Mouse (Mus musculus) left cerebral cortex, adult 2 months (tissue): ENCODE results near the gene Nap1l1. TPM values are rescaled to one million over a fixed set of nuclear protein-coding genes. Genes with fewer than 3 reads are reported as not detected.

ENCODE experiments used
- DNase-seq, 2 experiments: peaks; one replicate each; pipeline ENCODE4 v3.0.0; 2021 to 2022; ENCODE audit warnings: low spot score in 2 of 2, mixed read lengths in 1 of 2; ENCODE audit errors: extremely low spot score in 1 of 2
- H3K27ac ChIP-seq: fragments of 200-600 bp; 2 replicates; pipeline ENCODE4 v1.8.1; 2022
- H3K4me3 ChIP-seq: fragments of 200-600 bp; 2 replicates; pipeline ENCODE4 v1.8.1; 2022
- CTCF ChIP-seq: fragments of 200-600 bp; IDR thresholded peaks from 2 replicates; pipeline ENCODE4 v1.8.1; 2022; ENCODE audit warnings: antibody characterized with exemption, mild to moderate bottlenecking, moderate library complexity
- intact Hi-C: fragments of 180-260 bp; cut with DNase I; formaldehyde crosslinking; loops from one replicate; pipeline ENCODE4 v1.15.1; 2025
- total RNA-seq, 2 experiments: library from RNA; stranded (reverse); gene quantifications; 2 replicates each; pipeline ENCODE4 v1.2.3; 2021

Gene Nap1l1
- total RNA-seq, 2 experiments from 2014 or later, result 217 to 237 TPM

DNA sequence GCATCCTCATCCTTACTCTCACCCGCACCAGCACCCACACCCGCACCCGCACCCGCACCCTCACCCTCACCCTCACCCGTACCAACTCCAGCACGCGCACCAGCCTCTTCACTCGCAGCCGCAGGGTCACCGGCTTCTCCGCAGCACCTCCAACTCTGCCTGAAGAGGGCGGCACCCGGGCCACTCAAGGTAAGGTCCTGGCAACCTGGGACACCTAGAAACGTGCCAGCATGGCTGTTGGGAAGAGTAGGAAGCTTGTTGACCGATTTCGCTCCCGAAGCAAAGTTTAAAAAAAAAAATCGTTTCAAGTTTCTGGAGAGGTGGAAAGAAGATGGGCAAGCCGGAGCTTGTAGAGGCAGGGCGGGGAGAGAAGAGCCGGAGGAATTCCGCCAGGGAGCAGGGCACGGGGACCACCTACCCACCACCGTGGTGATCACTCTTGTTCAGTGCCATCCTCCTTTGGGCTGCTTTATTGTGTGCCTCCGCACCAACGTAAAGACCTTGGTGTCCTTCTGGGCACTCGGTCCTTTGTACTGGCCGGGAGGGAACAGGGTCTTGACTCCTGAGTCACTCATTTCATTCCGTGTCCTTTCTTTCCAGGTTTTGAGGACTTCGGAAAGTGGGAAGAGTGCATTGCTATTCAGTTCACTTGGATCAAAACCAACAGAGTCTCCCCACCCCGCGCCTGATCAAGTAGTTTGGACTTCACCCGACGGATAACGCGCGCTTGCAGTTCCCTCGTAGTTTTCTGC lies 34.6 kb downstream of the Nap1l1 start:
- peak; percentile 61 to 71 for DNase-seq
- intact Hi-C loops, result loop anchor here (2.0 to 10.0 kb wide), 6 partner anchors 35 to 657 kb away; partner anchors contain the start of genes Caps2 and Glipr1l3
- H3K27ac ChIP-seq, result peak overlapping the region; percentile 85
- TF ChIP-seq CTCF, result peak; percentile 34
- peak overlapping the region; percentile 80 for H3K4me3 ChIP-seq

DNA sequence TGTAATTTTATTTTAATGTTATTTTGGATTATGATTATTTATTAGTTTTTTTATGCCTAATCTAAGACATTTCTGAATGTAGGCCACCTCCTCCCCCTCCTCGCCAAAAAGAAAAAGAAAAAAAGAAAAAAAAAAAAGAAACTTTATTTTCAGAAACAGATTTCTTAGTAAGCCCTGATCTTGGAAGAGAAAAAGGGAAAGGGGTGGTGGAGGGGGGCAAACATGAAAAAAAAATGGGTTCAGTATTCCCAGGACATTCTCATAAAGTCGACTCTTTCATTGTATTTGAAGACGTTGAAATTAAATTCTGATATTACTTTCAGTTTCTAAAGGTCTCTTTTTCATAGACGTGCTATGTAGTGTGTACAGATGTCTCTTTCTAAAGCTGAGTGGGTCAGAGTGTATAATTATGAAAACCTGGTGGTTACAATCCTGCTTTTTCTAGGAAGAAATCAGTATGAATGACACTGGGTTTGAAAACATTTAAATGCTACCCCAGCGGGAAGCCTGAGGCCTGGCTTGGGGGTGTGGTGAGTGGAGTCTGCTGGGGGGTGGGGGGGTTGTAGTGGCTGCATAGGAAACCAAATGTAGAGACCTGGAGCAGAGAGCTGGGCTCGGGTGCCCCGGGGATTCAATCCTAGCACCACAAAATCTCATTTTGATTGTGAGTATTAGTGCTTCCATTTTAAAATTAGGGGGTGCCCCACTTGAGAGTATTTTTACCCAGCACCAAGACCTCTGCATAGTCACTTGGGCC lies 35.5 kb downstream of the Nap1l1 start:
- Histone ChIP-seq H3K27ac (peak overlapping the region; percentile 85), H3K4me3 (peak overlapping the region; percentile 80)
- no peak for DNase-seq
- TF ChIP-seq CTCF, result no peak
- intact Hi-C loops, result loop anchor here (5.0 to 10.0 kb wide), 3 partner anchors 149 to 656 kb away; partner anchors contain the start of genes Caps2 and Glipr1l3

DNA sequence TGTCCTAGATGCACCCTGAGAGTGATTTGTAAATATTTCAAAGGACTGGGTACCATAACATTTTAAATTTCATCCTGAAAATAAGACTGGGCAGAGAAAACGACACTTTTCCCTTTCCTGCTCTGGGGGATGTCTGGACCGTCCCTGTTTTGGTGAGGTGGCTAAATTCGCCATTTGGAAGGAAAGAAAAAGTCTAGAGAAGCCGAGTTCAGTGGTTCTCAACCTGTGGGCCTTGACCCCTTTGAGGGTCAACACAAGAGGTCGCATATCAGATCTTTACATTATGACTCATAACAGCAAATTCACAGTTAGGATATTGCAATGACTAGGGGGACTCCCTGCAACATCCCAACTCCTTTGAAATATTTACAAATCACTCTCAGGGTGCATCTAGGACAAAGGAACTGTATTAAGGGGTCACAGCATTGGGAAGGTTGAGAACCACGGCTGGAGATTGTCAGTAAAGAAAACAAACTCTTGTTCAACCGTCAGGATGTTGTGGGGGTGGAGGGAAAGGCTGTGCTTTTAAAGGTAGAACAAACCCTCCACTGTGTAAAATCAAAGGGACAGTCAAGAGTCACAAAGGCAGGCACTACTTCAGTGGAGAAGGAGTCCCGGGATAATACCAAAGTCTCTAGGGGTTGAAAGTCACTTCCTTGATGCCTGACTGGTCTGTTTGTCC lies 36.2 kb downstream of the Nap1l1 start:
- no peak for DNase-seq
- peak overlapping the region; percentile 80 for H3K4me3 ChIP-seq
- TF ChIP-seq CTCF, result no peak
- intact Hi-C loops, result loop anchor here (5.0 to 10.0 kb wide), 3 partner anchors 148 to 656 kb away; partner anchors contain the start of genes Caps2 and Glipr1l3
- H3K27ac ChIP-seq, result peak overlapping the region; percentile 50; the same call in 1 of the 2 replicates

DNA sequence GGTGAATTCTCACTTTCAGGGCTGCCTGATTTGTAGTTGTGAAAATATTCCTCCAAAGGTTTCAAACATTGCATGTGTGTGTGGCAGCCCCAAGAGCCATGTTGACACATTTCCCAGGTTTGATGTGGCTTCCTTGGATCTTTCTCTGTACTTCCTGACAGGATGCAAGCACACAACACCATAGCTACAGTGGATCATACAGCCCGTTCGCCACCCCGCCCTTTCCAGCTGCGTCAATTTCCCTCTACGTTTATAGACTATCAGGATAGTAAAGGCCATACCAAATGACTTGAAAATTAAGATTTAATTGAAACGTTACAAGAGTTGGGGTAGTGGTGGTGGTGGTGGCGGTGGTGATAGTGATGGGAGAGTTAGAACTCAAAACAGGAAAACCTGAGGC lies 37.0 kb downstream of the Nap1l1 start:
- intact Hi-C loops, result loop anchor here (5.0 to 10.0 kb wide), 3 partner anchors 147 to 655 kb away; partner anchors contain the start of genes Caps2 and Glipr1l3
- no peak for DNase-seq
- no peak for TF ChIP-seq CTCF
- H3K4me3 ChIP-seq, result no peak overlapping the region
- no peak overlapping the region for H3K27ac ChIP-seq

DNA sequence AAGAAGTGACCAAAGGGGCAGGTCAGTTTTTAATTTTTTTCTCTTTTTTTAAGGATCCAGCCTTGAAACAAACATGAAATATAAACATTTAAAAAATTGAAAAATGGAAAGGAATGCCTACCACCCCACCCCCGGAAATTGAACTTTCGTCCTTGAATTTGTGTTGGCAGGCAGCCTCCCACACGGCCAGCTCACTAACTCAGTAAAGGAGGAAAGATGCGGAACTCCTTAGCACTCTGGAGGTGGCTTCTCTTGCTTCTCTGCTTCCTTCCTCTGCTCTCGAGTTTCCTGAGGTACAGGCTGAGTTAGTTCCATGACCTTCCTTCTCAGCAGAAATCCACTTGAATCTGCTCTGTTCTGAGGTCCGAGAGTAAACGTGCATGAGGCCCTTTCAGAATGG lies 37.8 kb downstream of the Nap1l1 start:
- TF ChIP-seq CTCF, result no peak
- H3K27ac ChIP-seq, result no peak overlapping the region
- no peak overlapping the region for H3K4me3 ChIP-seq
- DNase-seq, result no peak
- intact Hi-C loops, result no loop called here

DNA sequence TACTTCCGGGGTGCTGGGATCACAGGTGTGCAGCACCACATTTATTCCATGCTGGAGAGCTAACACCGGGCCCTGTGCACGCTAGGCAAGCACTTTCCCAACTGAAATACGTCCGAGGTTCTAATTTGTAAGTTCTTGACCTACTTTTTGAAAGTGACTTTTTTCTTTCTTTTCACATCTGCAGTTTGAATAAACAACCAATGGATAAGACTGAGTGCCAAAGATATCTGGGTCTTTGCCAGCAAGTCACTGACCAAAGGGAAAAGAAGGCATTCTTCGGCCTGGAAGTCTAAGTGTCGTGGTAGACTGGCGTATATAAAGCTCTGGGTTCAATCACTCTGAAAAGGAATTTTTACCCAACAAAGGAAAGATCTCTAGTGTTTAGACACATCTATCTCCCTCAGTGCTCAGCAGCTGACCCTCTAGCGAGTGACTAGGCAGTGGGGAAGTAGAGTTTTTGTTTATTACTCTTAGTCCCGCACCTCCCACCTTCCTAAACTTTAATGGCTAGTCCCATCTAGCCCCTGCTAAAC lies 39.1 kb downstream of the Nap1l1 start:
- TF ChIP-seq CTCF, result no peak
- H3K4me3 ChIP-seq, result no peak overlapping the region
- no peak for DNase-seq
- no peak overlapping the region; the same call in 1 of the 2 replicates for H3K27ac ChIP-seq
- intact Hi-C loops, result no loop called here

DNA sequence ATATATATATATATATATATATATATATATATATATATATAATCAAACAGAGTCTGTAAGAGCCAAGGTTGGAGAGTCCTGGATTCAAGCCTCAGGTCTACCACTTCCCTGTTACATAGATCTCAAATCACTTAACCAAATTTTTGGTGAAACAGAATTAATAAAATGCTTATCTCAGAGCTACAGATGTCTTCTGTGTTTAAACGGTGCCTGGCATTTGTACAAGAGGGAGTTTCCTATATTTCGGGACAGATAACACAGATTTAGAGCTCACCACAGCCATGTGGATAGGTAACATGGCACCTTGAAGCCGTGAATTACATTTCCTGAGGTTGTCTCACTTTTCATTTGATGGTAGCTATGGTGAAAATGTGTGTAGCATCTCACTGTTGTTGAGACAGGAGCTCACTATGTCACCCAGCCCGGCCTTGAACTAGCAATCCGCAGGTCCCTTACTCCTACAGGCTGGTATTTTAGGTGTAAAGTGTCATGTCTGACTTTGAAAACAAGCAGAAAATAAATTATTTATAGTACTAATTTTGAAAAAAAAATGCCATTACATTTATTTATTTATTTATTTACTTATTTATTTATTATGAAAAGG lies 41.4 kb downstream of the Nap1l1 start:
- intact Hi-C loops, result no loop called here
- no peak for TF ChIP-seq CTCF

DNA sequence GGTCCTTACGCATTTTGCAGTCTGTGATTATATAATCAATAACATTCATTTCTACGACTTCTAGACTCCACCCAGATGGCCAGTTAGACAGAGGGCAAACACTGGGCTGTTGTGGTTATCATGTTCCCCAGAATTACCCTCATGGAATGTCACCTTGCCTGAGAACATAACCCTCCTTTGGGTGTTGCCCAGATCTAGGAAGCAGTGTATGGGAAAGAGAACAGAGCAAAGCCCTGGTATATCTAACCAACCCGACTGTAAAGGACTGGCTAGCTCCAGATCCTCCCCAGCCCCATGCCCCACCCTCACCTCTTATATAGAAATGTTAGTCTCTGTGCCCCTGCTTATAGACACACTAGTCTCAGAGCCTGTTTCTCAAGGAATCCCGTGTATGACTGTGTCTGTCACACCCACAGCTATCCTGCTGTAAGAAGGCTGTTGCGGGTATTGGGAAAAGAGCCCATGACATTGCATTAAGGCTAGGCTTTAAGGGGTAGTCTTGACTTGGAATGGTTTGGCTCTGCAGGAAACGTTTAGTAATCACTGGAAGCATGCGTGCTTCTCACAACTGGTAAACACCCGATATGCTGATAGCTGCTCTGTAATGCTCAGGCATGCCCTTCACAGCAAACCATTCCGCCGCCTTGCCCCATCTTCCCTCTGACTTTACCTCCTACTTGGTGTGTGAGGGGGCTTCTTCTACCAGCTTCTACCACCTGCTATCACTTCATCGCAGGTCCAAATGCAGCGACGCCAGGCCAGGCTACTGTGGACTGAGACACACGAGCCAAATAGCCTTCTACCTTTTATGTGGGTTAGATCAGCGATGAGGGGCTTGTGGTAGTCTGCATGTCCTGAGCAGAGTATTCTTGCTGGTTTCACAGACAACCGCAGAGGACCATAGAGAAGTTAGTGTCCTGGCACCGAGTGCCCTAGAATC lies 42.3 kb downstream of the Nap1l1 start:
- intact Hi-C loops, result no loop called here
- Histone ChIP-seq H3K27ac (no peak overlapping the region), H3K4me3 (no peak overlapping the region)
- no peak for TF ChIP-seq CTCF
- no peak for DNase-seq

More for the DNA sequence above, 41.4 kb downstream of the Nap1l1 start:
- no peak overlapping the region for H3K27ac ChIP-seq
- H3K4me3 ChIP-seq, result no peak overlapping the region
- DNase-seq, result no peak

DNA sequence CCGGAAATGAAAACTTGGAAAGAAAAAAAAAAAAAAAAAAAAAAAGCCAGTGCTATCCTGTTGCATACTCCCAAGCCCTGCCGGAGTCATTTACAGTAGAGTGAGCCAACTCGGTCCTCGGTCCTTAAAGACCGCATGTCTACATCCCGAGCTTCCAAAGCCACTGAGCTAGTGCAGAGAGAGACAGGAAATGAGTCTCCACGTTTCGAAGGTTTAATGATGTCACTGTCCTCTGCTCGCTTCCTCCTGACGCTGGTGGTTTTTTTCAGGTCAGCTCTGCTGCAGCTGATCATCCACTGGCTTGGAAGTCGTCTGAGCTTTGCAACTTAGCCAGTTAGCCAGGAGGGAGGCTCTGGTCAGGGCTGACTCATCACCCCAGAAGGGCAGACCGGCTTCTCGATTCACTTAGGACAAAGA lies 43.2 kb downstream of the Nap1l1 start:
- H3K27ac ChIP-seq, result no peak overlapping the region
- DNase-seq, result no peak
- no peak for TF ChIP-seq CTCF
- intact Hi-C loops, result no loop called here
- no peak overlapping the region for H3K4me3 ChIP-seq

DNA sequence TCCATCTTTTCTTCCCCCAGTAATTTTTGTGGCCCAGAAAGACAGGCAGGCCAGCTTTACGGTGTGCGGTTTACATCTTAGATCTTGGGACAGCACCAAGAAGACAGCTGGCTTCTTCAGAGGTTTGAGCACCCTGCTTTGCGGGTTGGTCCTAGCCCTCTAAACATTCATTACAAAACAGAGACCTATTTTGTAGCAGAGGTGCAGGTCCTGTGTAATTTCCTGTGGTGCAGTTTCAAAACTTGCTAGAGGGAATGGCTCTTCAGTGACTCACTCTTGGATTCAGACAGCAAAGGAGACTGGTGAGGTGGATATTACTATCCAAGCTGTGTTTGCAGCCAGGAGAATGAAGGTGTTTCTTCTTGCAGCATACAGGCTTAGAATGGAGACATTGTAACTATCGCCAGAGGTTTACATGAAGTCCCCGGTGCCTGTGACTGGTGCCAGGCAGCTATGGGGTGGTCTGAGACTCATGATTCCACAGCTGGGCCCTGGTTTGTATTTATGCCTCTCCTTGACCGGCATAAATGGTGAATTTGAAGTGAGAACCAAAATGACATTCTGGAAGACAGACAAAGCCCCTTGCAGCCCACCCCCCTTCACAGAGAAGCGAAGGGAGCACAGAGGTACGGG lies 43.9 kb downstream of the Nap1l1 start:
- Histone ChIP-seq H3K4me3 (no peak overlapping the region), H3K27ac (no peak overlapping the region)
- intact Hi-C loops, result no loop called here
- TF ChIP-seq CTCF, result no peak
- no peak for DNase-seq
